Mouse (Mus musculus) adrenal gland, postnatal 0 days (tissue): Measurements from ENCODE around the gene Nsd1. TPM values are rescaled to one million over a fixed set of nuclear protein-coding genes. Genes with fewer than 3 reads are reported as not detected.

Experiments used
- polyA plus RNA-seq: library from polyadenylated mRNA; unstranded; fragments of >200 nt; fragmentation: Nextera tagmentation; extraction: Ambion mirVana; gene quantifications from 2 replicates; pipeline ENCODE4 v1.2.1, GENCODE M21; 2015

The Nsd1 gene
- polyA plus RNA-seq = 42.4 and 67.5 TPM in 2 replicates

DNA sequence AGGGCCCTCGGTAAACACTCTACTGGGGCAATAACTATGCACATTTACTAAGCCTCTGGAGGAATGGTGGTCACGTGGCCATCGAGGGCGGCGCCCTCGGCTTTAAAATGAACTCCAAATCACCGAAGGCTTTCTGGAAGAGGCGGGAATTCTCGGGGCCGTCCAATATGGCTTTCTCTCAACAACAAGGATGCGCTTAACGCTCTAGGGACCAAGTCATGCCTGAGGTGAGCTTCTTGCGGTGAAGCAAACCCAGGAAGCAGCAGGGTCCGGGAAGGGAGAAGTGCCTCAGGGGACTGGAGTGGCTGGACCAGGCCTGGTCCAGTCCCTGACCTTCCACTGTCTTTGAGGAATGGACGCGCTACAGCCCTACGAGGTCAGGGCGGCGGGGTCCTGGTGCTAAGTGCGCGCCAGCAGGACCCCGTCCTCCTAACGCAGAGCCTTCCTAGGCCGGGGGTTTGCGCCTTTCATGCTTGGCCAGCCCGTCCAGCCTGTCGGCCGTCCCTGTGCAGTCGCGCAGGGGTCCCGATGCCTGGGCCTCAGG is at the start of gene Nsd1:
TSS of gene Nsd1 (plus strand) at position 134 of the 544 bp plus-strand sequence.

DNA sequence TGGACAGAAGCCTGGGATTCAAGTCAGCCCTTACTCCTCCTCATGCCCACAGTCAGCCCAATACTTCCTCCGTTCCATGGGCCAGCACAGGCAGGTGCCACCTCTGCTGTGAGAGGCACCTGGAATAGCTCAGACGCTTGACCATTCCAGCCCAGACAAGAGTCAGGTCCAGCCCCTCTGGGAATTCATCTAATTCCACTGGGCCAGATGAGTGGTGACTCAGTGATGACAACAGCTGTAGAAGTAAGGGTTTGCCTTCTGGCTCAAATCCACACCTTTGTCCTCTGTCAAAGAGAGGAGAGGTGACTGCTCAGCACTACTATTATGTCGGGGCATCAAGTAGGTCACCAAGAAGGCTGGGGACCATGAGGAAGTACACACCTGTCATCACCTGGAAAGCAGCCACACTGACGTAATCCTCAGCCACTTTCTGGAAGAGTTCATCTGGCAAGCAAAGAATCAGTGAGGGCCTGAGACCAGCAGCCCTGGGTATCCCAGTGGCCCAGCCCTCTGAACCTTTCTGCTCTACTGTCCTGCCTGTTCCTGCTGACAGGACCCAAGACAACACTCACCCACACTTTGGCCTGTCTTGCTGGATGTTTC is 110.5 kb downstream of the Nsd1 start, which contains the start of gene Prelid1:
TSS of gene Prelid1 (plus strand) at position 570 of the 603 bp plus-strand sequence.

DNA sequence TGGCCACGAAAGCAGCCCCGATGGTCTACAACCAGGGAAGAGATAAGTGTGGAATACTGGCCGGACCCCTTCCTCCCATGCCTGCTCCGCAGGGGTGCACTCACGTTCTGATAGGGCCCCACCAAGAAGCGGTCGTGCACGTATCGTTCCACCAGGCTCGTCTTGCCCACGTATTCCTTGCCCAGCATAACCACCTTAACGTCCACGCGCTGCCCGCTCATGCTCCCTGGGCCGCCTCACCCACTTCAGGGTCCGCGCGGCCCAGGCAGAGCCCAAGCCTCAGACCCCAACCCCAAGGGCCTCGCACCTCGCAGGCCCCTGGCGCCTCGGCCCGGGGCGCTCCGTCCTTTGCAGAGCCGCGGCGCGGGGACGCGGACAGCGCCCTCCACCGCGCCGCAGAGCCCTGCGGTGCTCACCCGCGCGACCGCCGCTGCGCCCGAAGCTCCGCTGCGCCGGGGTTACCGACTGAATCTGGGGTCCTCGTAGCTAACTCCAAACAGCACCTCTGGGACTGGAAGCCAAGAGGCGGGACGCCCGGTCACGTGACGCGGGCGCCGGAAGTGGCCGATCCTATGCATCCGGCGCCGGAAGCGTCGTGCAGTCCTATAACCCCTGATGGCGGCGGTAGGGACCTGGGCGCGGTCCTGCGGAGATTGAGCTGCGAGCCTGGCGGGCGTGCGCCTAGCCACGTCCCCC is 112.0 kb downstream of the Nsd1 start, which contains the start of gene Rab24:
TSS of gene Rab24 (minus strand) at position 513 of the 696 bp plus-strand sequence.

DNA sequence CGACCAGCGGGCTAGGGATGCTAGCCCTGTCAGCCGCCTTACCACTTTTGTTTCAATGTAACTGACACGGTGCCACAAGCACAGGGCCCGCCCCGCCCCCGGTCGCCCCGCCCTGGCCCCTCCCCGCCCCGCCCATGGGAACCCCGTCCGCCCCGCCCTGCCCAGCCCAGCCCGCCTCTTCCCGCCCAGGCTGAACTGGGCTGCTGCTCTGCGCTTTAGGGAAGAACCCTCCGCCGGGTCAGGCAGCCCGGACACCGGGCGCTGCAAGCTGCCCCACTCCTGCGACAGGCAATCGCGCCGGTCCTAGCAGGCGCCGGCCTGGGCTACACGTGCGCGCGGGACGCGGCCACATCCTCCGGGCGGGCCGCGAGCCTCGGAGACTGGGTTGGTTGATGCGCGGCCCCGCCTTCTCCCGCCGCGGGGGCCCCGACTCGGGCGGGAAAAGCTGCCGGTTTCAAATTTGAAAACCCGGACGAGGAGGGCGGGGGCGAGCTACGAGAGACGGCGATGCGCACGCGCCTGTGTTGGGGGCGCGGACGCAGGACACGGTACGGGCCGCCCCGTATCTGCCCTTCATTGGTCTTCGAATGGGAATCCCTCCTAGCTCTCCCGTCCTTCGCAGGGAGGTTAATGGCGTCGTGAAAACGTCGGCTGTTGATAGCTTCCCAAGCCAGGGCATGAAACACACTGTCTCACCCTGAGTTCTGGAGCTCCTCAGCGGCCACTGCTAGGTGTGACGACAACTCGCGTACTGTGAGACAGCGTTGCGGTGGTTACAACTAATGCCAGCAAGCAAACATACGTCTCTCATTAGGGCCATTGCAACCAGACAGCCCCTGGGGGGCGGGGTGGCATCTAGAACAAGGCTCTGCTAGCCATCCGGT is 120.3 kb downstream of the Nsd1 start, which contains the start of gene Mxd3:
TSS of gene Mxd3 (minus strand) at position 141 of the 884 bp plus-strand sequence.

GRCm38 (mm10) chr13:55362453-55363060 is 153.0 kb downstream of the Nsd1 start, which contains the start of gene Lman2:
TSS of gene Lman2 (minus strand) at chr13:55362783.

Other genes with a start within 250 kb of the Nsd1 start
- 1.4 and 1.9 TPM in 2 replicates for gene Hk3, start 188.4 kb upstream of the Nsd1 start, polyA plus RNA-seq
- 18.4 and 22.7 TPM in 2 replicates for gene Uimc1, start 109.5 kb upstream of the Nsd1 start, polyA plus RNA-seq
- gene Zfp346, start 104.5 kb upstream of the Nsd1 start, polyA plus RNA-seq = 10.4 and 20.5 TPM in 2 replicates
- gene Gm17617, start 76.2 kb upstream of the Nsd1 start, polyA plus RNA-seq = not detected in 2 replicates
- 2.4 and 10.5 TPM in 2 replicates for gene Fgfr4, start 57.1 kb upstream of the Nsd1 start, polyA plus RNA-seq
- gene Prelid1, start 110.7 kb downstream of the Nsd1 start, polyA plus RNA-seq = 230 and 264 TPM in 2 replicates
- gene Rab24, start 112.2 kb downstream of the Nsd1 start, polyA plus RNA-seq = 89.1 and 126 TPM in 2 replicates
- gene Mxd3, start 120.0 kb downstream of the Nsd1 start, polyA plus RNA-seq = 10.8 and 18.6 TPM in 2 replicates
- 58.9 and 82.5 TPM in 2 replicates for gene Lman2, start 153.0 kb downstream of the Nsd1 start, polyA plus RNA-seq
- gene Rgs14, start 159.9 kb downstream of the Nsd1 start, polyA plus RNA-seq = 1.2 and 1.3 TPM in 2 replicates
- gene Slc34a1, start 188.4 kb downstream of the Nsd1 start, polyA plus RNA-seq = 1.5 and 1.8 TPM in 2 replicates
- gene Pfn3, start 205.4 kb downstream of the Nsd1 start, polyA plus RNA-seq = not detected in 2 replicates
- 8.7 and 12.2 TPM in 2 replicates for gene F12, start 217.0 kb downstream of the Nsd1 start, polyA plus RNA-seq
- 20.3 and 24.0 TPM in 2 replicates for gene Grk6, start 235.3 kb downstream of the Nsd1 start, polyA plus RNA-seq